Mouse (Mus musculus) hindbrain, embryonic 10.5 days (tissue): ENCODE measurements around the gene Prap1. TPM values are rescaled to one million over a fixed set of nuclear protein-coding genes. Genes with fewer than 3 reads are reported as not detected.

Experiments
- polyA plus RNA-seq: library from polyadenylated mRNA; unstranded; fragments of >200 nt; fragmentation: Nextera tagmentation; extraction: Ambion mirVana; gene quantifications from 2 replicates; pipeline ENCODE4 v1.2.1, GENCODE M21; 2016

Gene Prap1
- polyA plus RNA-seq, 1 experiment from 2014 or later: not detected

Other genes with a start within 250 kb of the Prap1 start
- 0.58 and 1.0 TPM in 2 replicates for gene Kndc1, start 198.7 kb upstream of the Prap1 start, polyA plus RNA-seq
- not detected in 2 replicates for gene Utf1, start 149.6 kb upstream of the Prap1 start, polyA plus RNA-seq
- gene 6430531B16Rik, start 114.6 kb upstream of the Prap1 start, polyA plus RNA-seq: 1.0 and 1.1 TPM in 2 replicates
- gene Adam8, start 100.8 kb upstream of the Prap1 start, polyA plus RNA-seq: 2.4 and 4.1 TPM in 2 replicates
- gene Zfp511, start 57.0 kb upstream of the Prap1 start, polyA plus RNA-seq: 48.3 and 53.1 TPM in 2 replicates
- gene Tubgcp2, start 56.7 kb upstream of the Prap1 start, polyA plus RNA-seq: 82.2 and 82.5 TPM in 2 replicates
- 95.9 and 105 TPM in 2 replicates for gene Msx3, start 44.3 kb upstream of the Prap1 start, polyA plus RNA-seq
- 2.7 and 7.2 TPM in 2 replicates for gene Caly, start 10.8 kb upstream of the Prap1 start, polyA plus RNA-seq
- gene Fuom, start 9.0 kb downstream of the Prap1 start, polyA plus RNA-seq: 13.6 and 17.9 TPM in 2 replicates
- 15.7 and 21.7 TPM in 2 replicates for gene Paox, start 22.4 kb downstream of the Prap1 start, polyA plus RNA-seq
- gene Echs1, start 23.1 kb downstream of the Prap1 start, polyA plus RNA-seq: 153 and 156 TPM in 2 replicates
- gene Mtg1, start 44.2 kb downstream of the Prap1 start, polyA plus RNA-seq: 29.4 and 30.1 TPM in 2 replicates
- gene Sprn, start 61.5 kb downstream of the Prap1 start, polyA plus RNA-seq: 0.46 and 1.4 TPM in 2 replicates
- not detected in 2 replicates for gene Olfr522, start 71.4 kb downstream of the Prap1 start, polyA plus RNA-seq
- not detected in 2 replicates for gene Olfr523, start 79.8 kb downstream of the Prap1 start, polyA plus RNA-seq
- gene Olfr524, start 112.6 kb downstream of the Prap1 start, polyA plus RNA-seq: not detected in 2 replicates
- not detected in 2 replicates for gene Cd163l1, start 124.9 kb downstream of the Prap1 start, polyA plus RNA-seq
- gene 5830411N06Rik, start 153.9 kb downstream of the Prap1 start, polyA plus RNA-seq: not detected in 2 replicates
- gene Olfr525, start 227.5 kb downstream of the Prap1 start, polyA plus RNA-seq: not detected in 2 replicates
- gene Olfr527, start 240.6 kb downstream of the Prap1 start, polyA plus RNA-seq: not detected in 2 replicates